Comparison of ENCODE assay signal across 17 mouse cellular contexts in the genomic region with DNA sequence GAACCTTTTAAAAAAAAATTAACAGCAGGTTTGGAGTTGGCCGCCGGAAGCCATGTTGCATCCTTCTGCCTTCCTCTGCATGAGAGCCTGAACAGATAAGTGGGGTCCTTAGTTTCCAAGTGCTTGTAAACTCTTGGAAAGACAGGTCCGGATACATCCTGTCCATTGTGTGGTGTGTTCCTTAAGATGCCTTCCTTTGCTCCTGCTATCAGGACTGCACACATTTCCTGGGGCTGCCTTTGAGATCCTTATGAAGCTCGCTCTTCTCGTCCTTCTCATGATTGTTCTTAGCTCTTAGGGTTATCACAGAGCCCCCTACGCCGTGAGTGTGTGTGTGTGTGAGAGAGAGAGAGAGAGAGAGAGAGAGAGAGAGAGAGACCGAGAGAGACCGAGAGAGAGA. TPM values are rescaled to one million over a fixed set of nuclear protein-coding genes. Genes with fewer than 3 reads are reported as not detected.
DNase-seq lines count a peak whose midpoint lies in the region; ATAC-seq and TF ChIP-seq lines count a peak whose summit lies in the region.
"Had no signal": no experiment of that assay in that cellular context is flagged by ENCODE, and none has a peak within 500 bp of the region (broad histone marks: within the 10 kb centered on the region; RNA-seq: fewer than 3 reads in every experiment).

No protein-coding gene starts in this region.

- intact Hi-C loops in heart, adult 2 months (cut with DNase I): no loop called here

- H3K27me3 ChIP-seq in heart, embryonic 16.5 days (ENCODE audit: control insufficient read depth, insufficient read depth, low read length): no peaks in the 10 kb centered on the region
- no peaks in the 10 kb centered on the region for H3K27me3 ChIP-seq in heart, adult 2 months (ENCODE audit: control insufficient read depth, insufficient read depth, low read length)
- no peaks in the 10 kb centered on the region for H3K27me3 ChIP-seq in lung, embryonic 15.5 days
- no peaks in the 10 kb centered on the region for H3K27me3 ChIP-seq in liver, embryonic 15.5 days
- H3K27me3 ChIP-seq: limb, embryonic 12.5 days; midbrain, embryonic 15.5 days had no signal

- H3K27ac ChIP-seq in heart, embryonic 16.5 days (ENCODE audit: low read length): peak overlapping the region; percentile 68
- H3K27ac ChIP-seq in heart, adult 2 months: no peak overlapping the region
- peak overlapping the region; percentile 79 for H3K27ac ChIP-seq in lung, embryonic 15.5 days
- no peak overlapping the region for H3K27ac ChIP-seq in liver, embryonic 15.5 days (replicated peaks)
- H3K27ac ChIP-seq: gastrocnemius, adult 2 months; hindbrain, embryonic 10.5 days; limb, embryonic 12.5 days; midbrain, embryonic 15.5 days had no signal

- no peak overlapping the region for H3K4me3 ChIP-seq in heart, embryonic 16.5 days (ENCODE audit: low read length)
- H3K4me3 ChIP-seq in heart, adult 2 months: no peak overlapping the region
- H3K4me3 ChIP-seq in lung, embryonic 15.5 days: no peak overlapping the region
- no peak overlapping the region for H3K4me3 ChIP-seq in liver, embryonic 15.5 days (replicated peaks)
- H3K4me3 ChIP-seq: gastrocnemius, adult 2 months; hindbrain, embryonic 10.5 days; limb, embryonic 12.5 days; midbrain, embryonic 15.5 days had no signal

- TF ChIP-seq EP300 in heart, adult 2 months (IDR thresholded peaks at IDR 0.05; ENCODE audit: insufficient read depth, low read depth, low read length): no peak

- WGBS in heart, embryonic 16.5 days: 63% methylated on average over 9 of the region's 9 CpGs
- WGBS in heart, adult 2 months: 51% methylated on average over 9 of the region's 9 CpGs
- 68% methylated on average over 8 of the region's 9 CpGs for WGBS in lung, embryonic 15.5 days
- 38% methylated on average over 9 of the region's 9 CpGs for WGBS in liver, embryonic 15.5 days (ENCODE audit: insufficient replicate concordance)

- peaks cover 18% of the 10 kb centered on the region for H3K4me1 ChIP-seq in heart, embryonic 16.5 days (ENCODE audit: control insufficient read depth, insufficient read depth, low read length)
- peaks cover 16% of the 10 kb centered on the region for H3K4me1 ChIP-seq in heart, adult 2 months (ENCODE audit: control insufficient read depth, insufficient read depth, low read length)
- peaks cover 37% of the 10 kb centered on the region for H3K4me1 ChIP-seq in lung, embryonic 15.5 days
- H3K4me1 ChIP-seq in liver, embryonic 15.5 days (replicated peaks): no peaks in the 10 kb centered on the region; the same call in 1 of the 2 replicates
- H3K4me1 ChIP-seq: limb, embryonic 12.5 days had no signal

- H3K36me3 ChIP-seq in heart, embryonic 16.5 days (ENCODE audit: control insufficient read depth, insufficient read depth): no peaks in the 10 kb centered on the region
- no peaks in the 10 kb centered on the region; the same call in none of the 2 replicates for H3K36me3 ChIP-seq in heart, adult 2 months (ENCODE audit: control insufficient read depth, insufficient read depth, low read length)
- H3K36me3 ChIP-seq in lung, embryonic 15.5 days: 0 out of 2 replicates have a peak, but pooled peaks cover 3% of the 10 kb centered on the region
- peaks cover 17% of the 10 kb centered on the region for H3K36me3 ChIP-seq in liver, embryonic 15.5 days (replicated peaks)

- no peak for TF ChIP-seq CTCF in heart, adult 2 months (IDR thresholded peaks at IDR 0.05)

- no peak overlapping the region for H3K9ac ChIP-seq in heart, embryonic 16.5 days (ENCODE audit: low read length)
- H3K9ac ChIP-seq in heart, adult 2 months (ENCODE audit: low read depth, low read length): no peak overlapping the region
- no peak overlapping the region for H3K9ac ChIP-seq in lung, embryonic 15.5 days
- no peak overlapping the region for H3K9ac ChIP-seq in liver, embryonic 15.5 days
- H3K9ac ChIP-seq: forebrain, postnatal 0 days; limb, embryonic 12.5 days; midbrain, embryonic 15.5 days had no signal

- TF ChIP-seq POLR2A in heart, adult 2 months (IDR thresholded peaks at IDR 0.05; ENCODE audit: insufficient read depth, low read depth, low read length): no peak

- DNase-seq in heart, adult 2 months: no peak
- DNase-seq in lung, postnatal 14 days: no peak
- peak; percentile 19 for DNase-seq in yolk sac, embryonic 10.5 days (ENCODE audit: low spot score)
- no peak for DNase-seq in cerebellum, adult 9-10 months
- DNase-seq: cerebellum, adult 9-11 months; forebrain, postnatal 0 days; gastrocnemius, adult 2 months; kidney, postnatal 14 days; thymus, postnatal 14 days had no signal

- H3K4me2 ChIP-seq in heart, embryonic 16.5 days (ENCODE audit: low read depth, low read length): no peak overlapping the region
- H3K4me2 ChIP-seq in lung, embryonic 15.5 days: no peak overlapping the region
- H3K4me2 ChIP-seq in liver, embryonic 15.5 days: no peak overlapping the region
- H3K4me2 ChIP-seq: limb, embryonic 12.5 days; midbrain, embryonic 15.5 days had no signal

- no peaks in the 10 kb centered on the region for H3K79me2 ChIP-seq in heart, adult 2 months (replicated peaks; ENCODE audit: control insufficient read depth, insufficient read depth, low read length)

- no peaks in the 10 kb centered on the region for H3K9me3 ChIP-seq in heart, embryonic 16.5 days (replicated peaks; ENCODE audit: control insufficient read depth, low read length)
- no peaks in the 10 kb centered on the region for H3K9me3 ChIP-seq in lung, embryonic 15.5 days
- no peaks in the 10 kb centered on the region for H3K9me3 ChIP-seq in liver, embryonic 15.5 days (replicated peaks)
- H3K9me3 ChIP-seq: G1E; hindbrain, embryonic 10.5 days; limb, embryonic 12.5 days; midbrain, embryonic 15.5 days had no signal

- ATAC-seq in heart, embryonic 16.5 days (replicated peaks; ENCODE audit: extremely low read depth, insufficient read depth, low FRiP score): peak; percentile 73
- ATAC-seq in lung, embryonic 15.5 days (ENCODE audit: borderline replicate concordance, extremely low read depth, low FRiP score, low TSS enrichment): no peak
- peak; percentile 64 for ATAC-seq in liver, embryonic 15.5 days (ENCODE audit: insufficient read depth)
- ATAC-seq: CD4-positive, CD25-positive, alpha-beta regulatory T cell, adult 4 months; forebrain, postnatal 0 days; midbrain, embryonic 15.5 days had no signal

RNA-seq across cellular contexts. Expression of gene Mtss1l, which starts 31.3 kb away (rescaled TPM):
- 4.5 and 6.6 TPM in 2 replicates for polyA plus RNA-seq in heart, embryonic 16.5 days (2015; fragmentation: Nextera tagmentation; extraction: Ambion mirVana)
- 10 to 100 TPM; 38.8 to 39.6 TPM for total RNA-seq in heart, adult 2 months (2021)
- 34.3 and 39.7 TPM in 2 replicates for polyA plus RNA-seq in heart, adult 2 months (2012; rRNA removed)
- polyA plus RNA-seq in lung, embryonic 15.5 days (2015; fragmentation: Nextera tagmentation; extraction: Ambion mirVana): 23.0 and 27.9 TPM in 2 replicates
- polyA plus RNA-seq in liver, embryonic 15.5 days (2015; fragmentation: Nextera tagmentation; extraction: Ambion mirVana): 1.0 and 1.3 TPM in 2 replicates
- polyA plus RNA-seq: CD4-positive, CD25-positive, alpha-beta regulatory T cell, adult 4 months had no signal

Comparison
In these comparisons a context has a peak if more than half of its experiments do, and no peak if none do; other contexts are left out.
1. H3K27ac ChIP-seq: peak in heart, embryonic 16.5 days (single experiment) and lung, embryonic 15.5 days (single experiment); none in heart, adult 2 months (single experiment) and liver, embryonic 15.5 days (single experiment).